Mouse (Mus musculus): Measurements from ENCODE around the gene Ift81. TPM values are rescaled to one million over a fixed set of nuclear protein-coding genes. Genes with fewer than 3 reads are reported as not detected.

The Ift81 gene
- polyA plus RNA-seq, 1 experiment from 2014 or later: 23.8 TPM

DNA sequence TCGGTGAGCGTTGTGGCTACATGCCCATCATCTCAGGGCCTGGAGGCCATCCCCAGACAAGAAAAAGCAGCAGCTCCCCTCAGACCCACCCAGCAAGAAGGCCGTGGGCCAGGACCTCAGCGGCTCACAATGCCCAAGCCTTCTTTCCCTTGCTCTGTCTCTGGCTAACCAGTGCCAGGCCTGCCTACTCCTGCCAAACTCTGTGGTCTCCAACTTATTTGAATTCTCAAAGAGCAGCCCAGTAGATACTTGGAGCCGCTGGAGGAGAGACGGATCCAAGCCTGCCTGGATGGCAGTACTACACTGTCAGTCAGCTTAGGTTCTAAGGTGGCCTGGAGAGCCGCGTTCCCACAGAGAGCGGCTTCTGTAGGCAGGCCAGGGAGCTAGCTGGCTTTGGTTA lies 87.9 kb downstream of the Ift81 start:
- no peak overlapping the region for H3K4me3 ChIP-seq
- H3K27ac ChIP-seq (replicated peaks): peak overlapping the region; percentile 96
- no peaks in the 10 kb centered on the region for H3K9me3 ChIP-seq
- H3K9ac ChIP-seq: peak overlapping the region; percentile 77; the same call in 1 of the 2 replicates
- H3K36me3 ChIP-seq: 0 out of 2 replicates have a peak, but pooled peaks cover 4% of the 10 kb centered on the region
- no peak overlapping the region for H3K4me2 ChIP-seq
- no peaks in the 10 kb centered on the region for H3K27me3 ChIP-seq (replicated peaks)
- no peak for ATAC-seq (ENCODE audit: extremely low read depth, insufficient number of reproducible peaks, low FRiP score, low TSS enrichment)
- H3K4me1 ChIP-seq: peaks cover 75% of the 10 kb centered on the region
- WGBS: 90% methylated on average over 9 of the region's 9 CpGs

DNA sequence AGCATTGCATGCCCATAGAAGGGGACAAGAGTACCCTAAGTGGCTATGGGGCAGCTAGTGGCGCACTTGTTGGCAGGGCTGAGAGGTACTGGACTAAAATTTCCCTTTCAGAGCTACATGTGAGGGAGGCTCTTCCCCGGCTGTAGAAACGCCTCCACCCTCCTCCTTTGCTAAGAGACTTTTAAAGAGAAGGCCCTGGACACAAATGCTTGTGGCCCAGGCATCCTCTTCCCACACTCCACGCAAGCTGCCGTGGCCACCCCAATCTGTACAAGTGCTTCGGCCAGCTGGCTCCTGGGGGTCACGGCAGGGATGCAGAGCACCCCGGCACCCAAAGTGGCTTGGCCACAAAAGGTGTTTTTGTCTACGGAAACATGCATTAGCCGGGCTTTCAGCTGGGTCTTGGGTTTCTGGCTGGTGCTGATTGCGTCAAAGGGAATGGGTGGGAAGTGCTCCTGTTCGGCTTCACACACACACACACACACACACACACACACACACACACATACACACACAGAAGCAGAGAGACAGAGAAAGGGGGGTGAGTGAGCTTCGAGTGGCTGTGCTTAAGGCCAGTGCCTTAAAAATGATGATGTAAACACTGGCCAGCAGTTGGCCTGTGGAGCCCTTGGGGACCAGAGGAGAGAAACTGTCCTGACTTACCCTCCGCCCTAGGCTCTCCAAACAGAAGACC lies 88.9 kb downstream of the Ift81 start:
- ATAC-seq (ENCODE audit: extremely low read depth, insufficient number of reproducible peaks, low FRiP score, low TSS enrichment): no peak
- peak overlapping the region; percentile 66 for H3K9ac ChIP-seq

DNA sequence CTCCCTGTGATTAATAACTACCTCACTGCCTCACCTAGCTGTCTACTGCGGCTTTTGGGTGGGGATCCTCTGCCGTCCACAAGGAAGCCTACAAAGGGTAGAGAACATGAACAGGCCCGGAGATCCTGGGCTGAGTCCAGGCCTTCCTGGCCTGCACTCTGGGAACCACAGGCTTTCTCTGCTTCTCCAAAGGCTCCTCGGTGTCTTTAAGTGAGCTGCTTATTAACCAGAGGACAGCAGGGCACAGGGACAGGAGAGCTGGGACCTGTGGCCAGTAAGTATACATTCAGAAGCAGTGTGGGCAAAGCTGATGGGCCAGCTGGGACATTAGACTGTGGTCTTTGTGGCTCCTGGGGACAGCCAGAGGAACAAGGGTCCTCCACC lies 89.5 kb downstream of the Ift81 start:
- H3K9me3 ChIP-seq: no peaks in the 10 kb centered on the region
- H3K4me2 ChIP-seq: no peak overlapping the region
- 67% methylated on average over 4 of the region's 4 CpGs for WGBS
- H3K9ac ChIP-seq: peak overlapping the region; percentile 66
- H3K27ac ChIP-seq (replicated peaks): peak overlapping the region; percentile 87
- H3K36me3 ChIP-seq: no peaks in the 10 kb centered on the region
- no peaks in the 10 kb centered on the region for H3K27me3 ChIP-seq (replicated peaks)
- ATAC-seq (ENCODE audit: extremely low read depth, insufficient number of reproducible peaks, low FRiP score, low TSS enrichment): no peak
- no peak overlapping the region for H3K4me3 ChIP-seq
- H3K4me1 ChIP-seq: peaks cover 80% of the 10 kb centered on the region

More for the DNA sequence above, 88.9 kb downstream of the Ift81 start:
- Histone ChIP-seq H3K9me3 (no peaks in the 10 kb centered on the region), H3K27me3 (replicated peaks) (no peaks in the 10 kb centered on the region), H3K4me2 (no peak overlapping the region), H3K36me3 (no peaks in the 10 kb centered on the region), H3K4me1 (peaks cover 80% of the 10 kb centered on the region), H3K27ac (replicated peaks) (peak overlapping the region; percentile 87), H3K4me3 (no peak overlapping the region)
- 64% methylated on average over 14 of the region's 14 CpGs for WGBS

DNA sequence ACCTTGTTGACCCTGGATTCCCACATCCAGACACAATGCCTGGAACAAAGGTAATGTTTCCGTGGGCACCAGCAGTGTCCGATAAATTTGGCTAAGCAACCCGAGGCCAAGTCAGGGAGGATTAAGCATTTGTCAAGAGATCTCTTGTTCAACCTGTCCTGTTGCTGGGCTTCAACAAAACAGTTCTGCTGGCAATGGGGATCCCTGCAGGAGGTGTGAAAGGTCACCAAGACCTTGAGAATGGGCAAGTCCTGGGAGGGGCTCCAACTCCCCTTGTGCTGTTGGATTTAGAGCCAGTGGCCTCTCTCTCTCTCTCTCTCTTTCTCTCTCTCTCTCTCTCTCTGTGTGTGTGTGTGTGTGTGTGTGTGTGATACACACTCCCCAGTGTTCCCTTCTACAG lies 90.1 kb downstream of the Ift81 start:
- no peaks in the 10 kb centered on the region for H3K27me3 ChIP-seq (replicated peaks)
- no peak for ATAC-seq (ENCODE audit: extremely low read depth, insufficient number of reproducible peaks, low FRiP score, low TSS enrichment)
- peaks cover 80% of the 10 kb centered on the region for H3K4me1 ChIP-seq
- H3K4me3 ChIP-seq: no peak overlapping the region
- no peak overlapping the region for H3K4me2 ChIP-seq
- no peaks in the 10 kb centered on the region for H3K36me3 ChIP-seq
- no peaks in the 10 kb centered on the region for H3K9me3 ChIP-seq
- H3K9ac ChIP-seq: peak overlapping the region; percentile 66
- H3K27ac ChIP-seq (replicated peaks): peak overlapping the region; percentile 87
- 47% methylated on average over 3 of the region's 3 CpGs for WGBS

DNA sequence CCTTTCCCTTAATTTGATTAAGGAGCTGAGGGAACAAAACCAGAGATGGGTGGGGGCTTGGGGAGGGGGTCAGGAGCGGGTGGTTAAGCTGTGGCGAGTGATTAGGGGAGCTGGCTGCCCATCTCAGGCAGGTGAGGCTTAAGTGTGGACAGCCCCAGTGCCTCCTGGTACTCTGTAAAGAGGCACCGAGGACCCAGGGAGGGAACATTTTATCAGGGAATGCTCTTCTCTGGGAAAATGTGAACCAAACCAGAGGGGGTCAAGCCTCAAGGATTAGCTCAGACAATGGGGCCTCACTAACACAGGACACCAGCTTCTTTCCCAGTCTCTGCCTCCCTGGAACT lies 93.2 kb downstream of the Ift81 start:
- ATAC-seq (ENCODE audit: extremely low read depth, insufficient number of reproducible peaks, low FRiP score, low TSS enrichment): peak; percentile 43
- no peaks in the 10 kb centered on the region for H3K9me3 ChIP-seq
- no peaks in the 10 kb centered on the region for H3K27me3 ChIP-seq (replicated peaks)
- no peak overlapping the region for H3K9ac ChIP-seq
- peak overlapping the region; percentile 52 for H3K4me2 ChIP-seq
- peaks cover 79% of the 10 kb centered on the region for H3K4me1 ChIP-seq
- no peaks in the 10 kb centered on the region for H3K36me3 ChIP-seq
- 10% methylated on average over 3 of the region's 3 CpGs for WGBS
- H3K27ac ChIP-seq (replicated peaks): peak overlapping the region; percentile 93
- no peak overlapping the region for H3K4me3 ChIP-seq

- H3K9me3 ChIP-seq: no peaks in the 10 kb centered on the region
- peak overlapping the region; percentile 52 for H3K4me2 ChIP-seq
- peaks cover 76% of the 10 kb centered on the region for H3K4me1 ChIP-seq
- peak overlapping the region; percentile 93 for H3K27ac ChIP-seq (replicated peaks)
- peak; percentile 80 for ATAC-seq (ENCODE audit: extremely low read depth, insufficient number of reproducible peaks, low FRiP score, low TSS enrichment)
- no peaks in the 10 kb centered on the region for H3K27me3 ChIP-seq (replicated peaks)
- no peaks in the 10 kb centered on the region for H3K36me3 ChIP-seq
- H3K9ac ChIP-seq: peak overlapping the region; percentile 62
- WGBS: 14% methylated on average over 23 of the region's 23 CpGs
- H3K4me3 ChIP-seq: peak overlapping the region; percentile 3; the same call in 1 of the 2 replicates
Measured at GRCm38 (mm10) chr5:122520254-122521129, 93.8 kb downstream of the Ift81 start.

DNA sequence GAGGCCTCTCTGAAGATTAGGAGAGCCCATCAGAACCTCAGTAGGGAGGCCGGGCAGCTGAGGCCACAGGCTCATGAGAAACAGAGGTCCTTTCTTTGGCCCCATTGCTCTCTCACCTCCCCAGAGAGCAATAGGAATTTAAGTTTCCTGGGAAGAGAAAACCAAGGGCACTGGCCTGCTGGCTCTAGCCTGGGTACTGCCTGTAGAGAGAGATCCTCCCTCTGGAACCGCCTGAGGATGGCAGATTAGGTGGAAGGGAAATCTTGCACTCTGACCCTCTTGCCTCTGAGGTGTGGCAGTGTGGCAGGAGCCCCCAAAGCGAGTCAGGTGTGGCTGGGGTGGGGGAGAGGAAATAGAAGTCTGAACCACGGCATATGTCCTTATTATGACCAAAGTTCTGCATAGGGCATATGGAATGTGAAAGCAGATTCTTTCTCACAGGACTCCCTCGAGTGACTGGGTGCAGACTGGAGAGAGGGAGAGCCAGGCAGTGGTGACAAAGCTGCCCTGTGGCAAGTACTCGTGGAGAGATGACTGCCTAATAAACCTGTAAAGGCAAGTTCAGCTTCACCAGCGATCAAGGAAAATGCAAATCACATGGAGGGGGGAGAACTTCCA lies 95.2 kb downstream of the Ift81 start:
- H3K27me3 ChIP-seq (replicated peaks): no peaks in the 10 kb centered on the region
- peak overlapping the region; percentile 62 for H3K9ac ChIP-seq
- H3K4me1 ChIP-seq: peaks cover 70% of the 10 kb centered on the region
- WGBS: 37% methylated on average over 7 of the region's 7 CpGs
- H3K36me3 ChIP-seq: no peaks in the 10 kb centered on the region
- H3K4me3 ChIP-seq: no peak overlapping the region
- no peaks in the 10 kb centered on the region for H3K9me3 ChIP-seq
- H3K27ac ChIP-seq (replicated peaks): peak overlapping the region; percentile 93
- H3K4me2 ChIP-seq: peak overlapping the region; percentile 9
- ATAC-seq (ENCODE audit: extremely low read depth, insufficient number of reproducible peaks, low FRiP score, low TSS enrichment): no peak

- no peak for ATAC-seq (ENCODE audit: extremely low read depth, insufficient number of reproducible peaks, low FRiP score, low TSS enrichment)
Measured at GRCm38 (mm10) chr5:122518247-122518646, 96.1 kb downstream of the Ift81 start.

GRCm38 (mm10) chr5:122516901-122517300 lies 97.4 kb downstream of the Ift81 start:
- no peak overlapping the region for H3K4me2 ChIP-seq
- H3K9ac ChIP-seq: no peak overlapping the region
- H3K36me3 ChIP-seq: no peaks in the 10 kb centered on the region
- H3K27ac ChIP-seq (replicated peaks): 0 out of 2 replicates have a peak overlapping the region, but pooled peaks have one; percentile 4
- no peaks in the 10 kb centered on the region for H3K27me3 ChIP-seq (replicated peaks)
- H3K4me3 ChIP-seq: no peak overlapping the region
- WGBS: 68% methylated on average over 5 of the region's 5 CpGs
- no peak for ATAC-seq (ENCODE audit: extremely low read depth, insufficient number of reproducible peaks, low FRiP score, low TSS enrichment)
- peaks cover 77% of the 10 kb centered on the region for H3K4me1 ChIP-seq
- H3K9me3 ChIP-seq: no peaks in the 10 kb centered on the region

More at GRCm38 (mm10) chr5:122518247-122518646, 96.1 kb downstream of the Ift81 start:
- H3K36me3 ChIP-seq: no peaks in the 10 kb centered on the region
- H3K4me2 ChIP-seq: no peak overlapping the region
- H3K4me1 ChIP-seq: peaks cover 72% of the 10 kb centered on the region
- H3K9ac ChIP-seq: no peak overlapping the region
- peak overlapping the region; percentile 93 for H3K27ac ChIP-seq (replicated peaks)
- WGBS: 33% methylated on average over 8 of the region's 8 CpGs
- H3K27me3 ChIP-seq (replicated peaks): no peaks in the 10 kb centered on the region
- no peaks in the 10 kb centered on the region for H3K9me3 ChIP-seq
- H3K4me3 ChIP-seq: no peak overlapping the region

DNA sequence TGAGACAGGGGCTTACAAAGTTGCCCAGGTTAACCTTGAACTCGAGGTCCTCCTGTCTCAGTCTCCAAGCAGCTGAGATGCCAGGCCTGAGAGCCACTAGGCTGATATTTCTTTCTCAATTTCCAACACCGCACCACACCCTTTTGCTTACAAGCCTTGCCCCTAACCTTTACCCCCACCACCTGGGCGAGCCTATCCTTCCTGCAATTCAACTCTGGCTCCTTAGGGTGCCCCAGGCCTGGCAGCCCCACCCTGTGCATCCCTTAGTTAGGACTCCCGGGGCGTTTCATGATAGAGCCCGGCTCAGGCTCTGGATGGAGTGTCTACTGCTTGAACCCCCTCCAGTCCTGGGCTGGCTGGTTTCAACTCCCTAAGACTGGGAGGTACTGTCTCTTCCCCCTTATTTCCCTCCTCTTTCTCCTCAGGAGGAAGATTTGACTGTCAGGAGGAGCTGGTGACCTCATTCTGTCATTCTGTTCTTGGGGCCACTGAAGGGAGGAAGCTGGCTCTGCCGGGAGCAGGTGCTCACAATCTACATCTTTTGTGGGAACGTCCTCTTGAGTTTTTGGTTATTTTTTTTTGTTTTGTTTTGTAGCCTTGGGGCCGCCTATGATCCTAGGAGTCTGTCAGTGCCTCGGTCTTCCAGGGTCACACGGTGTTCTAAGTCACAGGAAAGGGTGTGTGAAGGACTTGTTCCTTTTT lies 98.1 kb downstream of the Ift81 start:
- no peak overlapping the region for H3K4me3 ChIP-seq
- no peak overlapping the region for H3K4me2 ChIP-seq
- H3K36me3 ChIP-seq: no peaks in the 10 kb centered on the region
- 0 out of 2 replicates have a peak overlapping the region, but pooled peaks have one; percentile 4 for H3K27ac ChIP-seq (replicated peaks)
- H3K4me1 ChIP-seq: peaks cover 80% of the 10 kb centered on the region
- H3K9me3 ChIP-seq: no peaks in the 10 kb centered on the region
- H3K9ac ChIP-seq: no peak overlapping the region
- WGBS: 69% methylated on average over 11 of the region's 11 CpGs
- no peak for ATAC-seq (ENCODE audit: extremely low read depth, insufficient number of reproducible peaks, low FRiP score, low TSS enrichment)
- no peaks in the 10 kb centered on the region for H3K27me3 ChIP-seq (replicated peaks)
